Mouse (Mus musculus) lung, embryonic 16.5 days (tissue): ENCODE measurements around the gene Krtcap3. TPM values are rescaled to one million over a fixed set of nuclear protein-coding genes. Genes with fewer than 3 reads are reported as not detected.

Experiments
- ATAC-seq: fragments of 200-750 bp; cut with Nextera tagmentation; 2 replicates; pipeline ENCODE4 v1.8.0; 2017; ENCODE audit warnings: low read depth, mild to moderate bottlenecking, moderate library complexity
- H3K27ac ChIP-seq: fragments of 300-500 bp; sonication (generic); 2 replicates; pipeline ENCODE4 v1.5.1; 2014; ENCODE audit warnings: mild to moderate bottlenecking, control low read depth, low read length
- H3K27me3 ChIP-seq: fragments of 300-500 bp; sonication (generic); 2 replicates; pipeline ENCODE4 v1.6.1; 2014; ENCODE audit warnings: low read depth, low read length, mixed read lengths; ENCODE audit not compliant: control insufficient read depth, insufficient read depth
- H3K36me3 ChIP-seq: fragments of 300-500 bp; sonication (generic); 2 replicates; pipeline ENCODE4 v1.6.1; 2014; ENCODE audit warnings: low read length; ENCODE audit not compliant: control insufficient read depth, insufficient read depth
- H3K4me1 ChIP-seq: fragments of 300-500 bp; sonication (generic); replicated peaks from 2 replicates; pipeline ENCODE4 v1.6.1; 2014; ENCODE audit warnings: low read length, mixed read lengths; ENCODE audit not compliant: control insufficient read depth, insufficient read depth
- H3K4me2 ChIP-seq: fragments of 300-500 bp; sonication (generic); 2 replicates; pipeline ENCODE4 v1.6.1; 2014; ENCODE audit warnings: low read depth, low read length, control low read depth
- H3K4me3 ChIP-seq: fragments of 300-500 bp; sonication (generic); 2 replicates; pipeline ENCODE4 v1.5.1; 2014; ENCODE audit warnings: mild to moderate bottlenecking, low read length, control low read depth
- H3K9ac ChIP-seq: fragments of 300-500 bp; sonication (generic); 2 replicates; pipeline ENCODE4 v1.6.1; 2014; ENCODE audit warnings: low read length, control low read depth
- H3K9me3 ChIP-seq: fragments of 300-500 bp; sonication (generic); 2 replicates; pipeline ENCODE4 v1.6.1; 2016; ENCODE audit warnings: low read length; ENCODE audit not compliant: control insufficient read depth
- WGBS: fragments of 180-500 bp; shearing (Covaris S2); extraction: QIAGEN DNeasy Blood & Tissue Kit; methylation state at CpG from one replicate; pipeline ENCODE4 v1.1.7; 2014; 5-methylcytosine and 5-hydroxymethylcytosine counted together
- polyA plus RNA-seq: library from polyadenylated mRNA; unstranded; fragments of >200 nt; fragmentation: Nextera tagmentation; extraction: Ambion mirVana; gene quantifications from 2 replicates; pipeline ENCODE4 v1.2.1, GENCODE M21; 2015

The Krtcap3 gene
- polyA plus RNA-seq, 1 experiment from 2014 or later, result 40.8 TPM

GRCm38 (mm10) chr5:31294964-31295605 lies 43.6 kb downstream of the Krtcap3 start:
- Histone ChIP-seq H3K27ac (peak overlapping the region; percentile 27; the same call in 1 of the 2 replicates), H3K4me1 (peaks cover 13% of the 10 kb centered on the region), H3K4me2 (peak overlapping the region; percentile 96), H3K9me3 (no peaks in the 10 kb centered on the region), H3K36me3 (no peaks in the 10 kb centered on the region), H3K9ac (peak overlapping the region; percentile 88), H3K27me3 (no peaks in the 10 kb centered on the region; the same call in 1 of the 2 replicates), H3K4me3 (peak overlapping the region; percentile 79)
- ATAC-seq, result no peak
- WGBS, result 3% methylated on average over 29 of the region's 29 CpGs

GRCm38 (mm10) chr5:31295606-31296141 lies 44.2 kb downstream of the Krtcap3 start, which contains the start of gene Fndc4:
Gene Fndc4 (minus strand): TSS chr5:31296080.
- no peaks in the 10 kb centered on the region for H3K36me3 ChIP-seq
- H3K9ac ChIP-seq, result peak within 1 kb of the TSS; percentile 88
- peak; percentile 72 for ATAC-seq
- H3K27ac ChIP-seq, result peak within 1 kb of the TSS; percentile 27; the same call in 1 of the 2 replicates
- peak within 1 kb of the TSS; percentile 96 for H3K4me2 ChIP-seq
- peak within 1 kb of the TSS; percentile 79 for H3K4me3 ChIP-seq
- H3K4me1 ChIP-seq, result peaks cover 13% of the 10 kb centered on the region
- H3K27me3 ChIP-seq, result no peaks in the 10 kb centered on the region; the same call in 1 of the 2 replicates
- H3K9me3 ChIP-seq, result no peaks in the 10 kb centered on the region
- under 1% methylated on average over 38 of the region's 46 CpGs for WGBS

GRCm38 (mm10) chr5:31297047-31297757 lies 45.7 kb downstream of the Krtcap3 start, which contains the start of gene Gckr:
Gene Gckr (plus strand): TSS chr5:31297443.
- H3K27me3 ChIP-seq, result no peaks in the 10 kb centered on the region; the same call in 1 of the 2 replicates
- 49% methylated on average over 13 of the region's 13 CpGs for WGBS
- peak within 1 kb of the TSS; percentile 79; the same call in 1 of the 2 replicates for H3K4me3 ChIP-seq
- no peak within 1 kb of the TSS for H3K9ac ChIP-seq
- no peaks in the 10 kb centered on the region for H3K36me3 ChIP-seq
- H3K27ac ChIP-seq, result no peak within 1 kb of the TSS
- no peaks in the 10 kb centered on the region for H3K9me3 ChIP-seq
- H3K4me1 ChIP-seq, result peaks cover 8% of the 10 kb centered on the region
- ATAC-seq, result no peak
- peak within 1 kb of the TSS; percentile 96 for H3K4me2 ChIP-seq

- H3K9me3 ChIP-seq, result no peaks in the 10 kb centered on the region
- no peak overlapping the region for H3K4me3 ChIP-seq
- WGBS, result 69% methylated on average over 3 of the region's 3 CpGs
- no peak overlapping the region for H3K27ac ChIP-seq
- no peak overlapping the region for H3K9ac ChIP-seq
- H3K27me3 ChIP-seq, result no peaks in the 10 kb centered on the region; the same call in 1 of the 2 replicates
- H3K4me1 ChIP-seq, result peaks cover 8% of the 10 kb centered on the region
- H3K36me3 ChIP-seq, result no peaks in the 10 kb centered on the region
- H3K4me2 ChIP-seq, result no peak overlapping the region
- ATAC-seq, result no peak
Measured at GRCm38 (mm10) chr5:31297981-31298380, 46.5 kb downstream of the Krtcap3 start.

- Histone ChIP-seq H3K36me3 (no peaks in the 10 kb centered on the region), H3K27me3 (no peaks in the 10 kb centered on the region; the same call in 1 of the 2 replicates), H3K9me3 (no peaks in the 10 kb centered on the region), H3K4me2 (no peak overlapping the region), H3K4me3 (no peak overlapping the region), H3K4me1 (peaks cover 8% of the 10 kb centered on the region), H3K27ac (no peak overlapping the region), H3K9ac (no peak overlapping the region)
- ATAC-seq, result no peak
- WGBS, result 30% methylated on average over 2 of the region's 2 CpGs
Measured at GRCm38 (mm10) chr5:31298486-31298885, 47.0 kb downstream of the Krtcap3 start.

GRCm38 (mm10) chr5:31301866-31302265 lies 50.4 kb downstream of the Krtcap3 start:
- no peak for ATAC-seq
- no peaks in the 10 kb centered on the region for H3K36me3 ChIP-seq
- no peak overlapping the region for H3K27ac ChIP-seq
- H3K4me1 ChIP-seq, result no peaks in the 10 kb centered on the region
- no peak overlapping the region for H3K9ac ChIP-seq
- no peaks in the 10 kb centered on the region for H3K9me3 ChIP-seq
- H3K27me3 ChIP-seq, result no peaks in the 10 kb centered on the region; the same call in 1 of the 2 replicates
- H3K4me2 ChIP-seq, result no peak overlapping the region
- 68% methylated on average over 7 of the region's 8 CpGs for WGBS
- H3K4me3 ChIP-seq, result no peak overlapping the region

Other genes with a start within 250 kb of the Krtcap3 start
- 170 and 172 TPM in 2 replicates for gene Atraid, start 203.4 kb upstream of the Krtcap3 start, polyA plus RNA-seq
- 6.1 and 8.2 TPM in 2 replicates for gene Slc5a6, start 202.8 kb upstream of the Krtcap3 start, polyA plus RNA-seq
- 19.8 and 23.7 TPM in 2 replicates for gene Cad, start 196.9 kb upstream of the Krtcap3 start, polyA plus RNA-seq
- not detected in 2 replicates for gene Dnajc5g, start 145.4 kb upstream of the Krtcap3 start, polyA plus RNA-seq
- 0.25 and 0.54 TPM in 2 replicates for gene Slc30a3, start 143.5 kb upstream of the Krtcap3 start, polyA plus RNA-seq
- gene Trim54, start 135.0 kb upstream of the Krtcap3 start, polyA plus RNA-seq, result 0.65 and 2.3 TPM in 2 replicates
- not detected in 2 replicates for gene Ucn, start 112.9 kb upstream of the Krtcap3 start, polyA plus RNA-seq
- gene Mpv17, start 97.4 kb upstream of the Krtcap3 start, polyA plus RNA-seq, result 59.0 and 61.3 TPM in 2 replicates
- gene Gm29609, start 71.8 kb upstream of the Krtcap3 start, polyA plus RNA-seq, result 1.5 and 1.9 TPM in 2 replicates
- 72.4 and 78.2 TPM in 2 replicates for gene Gtf3c2, start 71.5 kb upstream of the Krtcap3 start, polyA plus RNA-seq
- 144 and 145 TPM in 2 replicates for gene Snx17, start 58.5 kb upstream of the Krtcap3 start, polyA plus RNA-seq
- 58.9 and 64.2 TPM in 2 replicates for gene Eif2b4, start 58.3 kb upstream of the Krtcap3 start, polyA plus RNA-seq
- 5.8 and 6.6 TPM in 2 replicates for gene Zfp513, start 49.4 kb upstream of the Krtcap3 start, polyA plus RNA-seq
- gene Ppm1g, start 31.0 kb upstream of the Krtcap3 start, polyA plus RNA-seq, result 122 and 126 TPM in 2 replicates
- 152 and 162 TPM in 2 replicates for gene Nrbp1, start 10.8 kb upstream of the Krtcap3 start, polyA plus RNA-seq
- gene Gm9970, start 10.5 kb upstream of the Krtcap3 start, polyA plus RNA-seq, result 0.57 and 0.60 TPM in 2 replicates
- 41.6 and 44.3 TPM in 2 replicates for gene Ift172, start 39.4 kb downstream of the Krtcap3 start, polyA plus RNA-seq
- 28.7 and 34.5 TPM in 2 replicates for gene Fndc4, start 44.4 kb downstream of the Krtcap3 start, polyA plus RNA-seq
- 0.38 and 1.0 TPM in 2 replicates for gene Gckr, start 45.8 kb downstream of the Krtcap3 start, polyA plus RNA-seq
- 44.7 and 51.1 TPM in 2 replicates for gene Zfp512, start 200.7 kb downstream of the Krtcap3 start, polyA plus RNA-seq
- not detected in 2 replicates for gene 4930548H24Rik, start 234.0 kb downstream of the Krtcap3 start, polyA plus RNA-seq
- gene Gpn1, start 243.1 kb downstream of the Krtcap3 start, polyA plus RNA-seq, result 54.7 and 55.1 TPM in 2 replicates